ENCODE assay signal across 25 mouse cellular contexts in the genomic region with DNA sequence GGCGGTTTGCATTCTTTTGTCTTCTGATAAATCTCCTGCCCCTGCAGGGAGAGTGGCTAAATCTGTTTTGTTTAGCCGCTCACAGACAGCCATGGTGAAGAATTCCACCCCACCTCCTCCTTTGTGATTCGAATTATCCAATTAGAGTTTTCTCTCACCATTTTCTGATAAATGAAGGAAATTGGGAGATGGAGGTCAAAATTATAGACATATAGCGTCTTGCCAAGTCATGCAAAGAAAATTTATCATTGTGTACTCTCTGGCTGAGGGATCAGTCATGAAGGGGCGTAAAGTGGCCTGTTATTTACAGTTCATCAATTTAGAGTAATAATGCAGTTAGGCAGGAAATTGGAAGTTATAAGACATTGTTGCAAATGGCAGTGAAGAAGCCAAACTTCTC.
"Had no signal": no experiment of that assay in that cellular context is flagged by ENCODE, and none has a peak within 500 bp of the region (broad histone marks: within the 10 kb centered on the region; RNA-seq: fewer than 3 reads in every experiment).

No protein-coding gene starts in this region.

- H3K4me1 ChIP-seq: limb, embryonic 15.5 days; liver, embryonic 12.5 days had no signal

- DNase-seq: gastrocnemius, postnatal 14 days; gastrocnemius, postnatal 36 days; heart, adult 11 months; heart, adult 2 months; heart, postnatal 14 days; heart, postnatal 36 days; kidney, adult 11 months; kidney, adult 2 months; kidney, adult 9 months; kidney, postnatal 14 days; kidney, postnatal 36 days; layer of hippocampus, adult 9-11 months; layer of hippocampus, postnatal 36 days; left cerebral cortex, postnatal 4 days had no signal

- H3K9ac ChIP-seq: heart, embryonic 13.5 days; heart, embryonic 15.5 days; kidney, embryonic 15.5 days; limb, embryonic 13.5 days; limb, embryonic 15.5 days; liver, embryonic 12.5 days; liver, embryonic 14.5 days had no signal

- H3K36me3 ChIP-seq: heart, embryonic 13.5 days; heart, embryonic 15.5 days; kidney, embryonic 15.5 days; limb, embryonic 13.5 days; limb, embryonic 15.5 days; liver, embryonic 12.5 days had no signal

- H3K27ac ChIP-seq: heart, adult 2 months; heart, embryonic 13.5 days; heart, embryonic 15.5 days; hindbrain, postnatal 0 days; kidney, embryonic 15.5 days; kidney, postnatal 0 days; limb, embryonic 13.5 days; limb, embryonic 15.5 days; liver, embryonic 12.5 days; liver, embryonic 14.5 days had no signal

- H3K4me3 ChIP-seq: heart, adult 2 months; heart, embryonic 13.5 days; heart, embryonic 15.5 days; kidney, embryonic 15.5 days; limb, embryonic 13.5 days; limb, embryonic 15.5 days; liver, embryonic 12.5 days had no signal

- H3K27me3 ChIP-seq: heart, embryonic 13.5 days; heart, embryonic 15.5 days; kidney, embryonic 15.5 days; limb, embryonic 13.5 days; limb, embryonic 15.5 days; liver, embryonic 12.5 days had no signal

- H3K4me2 ChIP-seq: heart, embryonic 11.5 days; heart, embryonic 13.5 days; heart, embryonic 15.5 days; kidney, embryonic 15.5 days; limb, embryonic 13.5 days; limb, embryonic 15.5 days; liver, embryonic 12.5 days had no signal

- ATAC-seq: hindbrain, postnatal 0 days; intestine, embryonic 16.5 days; liver, embryonic 12.5 days had no signal

- H3K9me3 ChIP-seq: heart, embryonic 13.5 days; heart, embryonic 15.5 days; kidney, embryonic 15.5 days; limb, embryonic 13.5 days; limb, embryonic 15.5 days; liver, embryonic 12.5 days had no signal
